Mouse (Mus musculus) cerebellum, adult 11-12 months (tissue): ENCODE data around the gene Pcsk2.

ENCODE experiments used
- DNase-seq: peaks from one replicate; pipeline ENCODE4 v3.0.0; 2022

Gene Pcsk2

DNA sequence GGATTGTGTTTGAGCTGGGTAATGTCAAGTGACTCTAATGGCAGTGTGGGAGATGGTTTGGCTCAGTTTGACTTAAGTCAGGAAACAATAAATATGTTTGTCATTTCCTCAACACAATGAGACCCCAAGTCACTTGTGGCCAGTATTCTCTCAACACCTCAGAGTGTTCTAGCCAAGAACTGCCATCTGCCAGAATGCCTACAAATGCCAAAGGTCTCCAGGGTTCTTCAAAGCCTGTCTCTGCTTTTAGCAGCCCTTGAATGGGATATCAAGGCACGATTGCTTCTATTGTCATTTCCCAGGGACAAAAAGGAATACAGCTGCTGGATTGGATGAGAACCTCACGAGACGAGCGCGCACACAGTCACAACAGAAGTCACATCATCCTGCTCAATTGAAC is 100.0 kb downstream of the Pcsk2 start:
- peak; percentile 54 for DNase-seq

GRCm38 (mm10) chr2:143654621-143655020 is 108.7 kb downstream of the Pcsk2 start:
- DNase-seq, result no peak

DNA sequence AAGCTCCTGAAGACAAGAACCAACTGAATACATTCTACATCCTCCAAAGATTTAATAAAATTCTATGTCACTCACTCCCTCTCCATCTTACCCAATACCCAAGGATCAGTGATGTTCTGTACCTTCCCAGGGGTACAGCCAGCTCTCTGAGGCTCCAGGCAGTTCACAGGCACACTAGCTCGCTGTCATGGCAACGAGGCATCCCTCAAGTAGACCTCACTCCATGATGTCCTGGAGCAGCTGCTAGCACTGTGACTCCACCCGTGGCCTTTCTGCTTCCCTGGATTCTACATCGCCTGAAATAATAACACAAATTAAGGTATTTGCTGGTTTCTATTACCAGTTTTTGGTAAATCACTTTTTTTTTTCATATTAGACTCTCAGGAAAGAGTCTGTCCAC is 111.0 kb downstream of the Pcsk2 start:
- peak; percentile 54 for DNase-seq

- no peak for DNase-seq
Observed at GRCm38 (mm10) chr2:143666785-143667184, 120.8 kb downstream of the Pcsk2 start.

DNA sequence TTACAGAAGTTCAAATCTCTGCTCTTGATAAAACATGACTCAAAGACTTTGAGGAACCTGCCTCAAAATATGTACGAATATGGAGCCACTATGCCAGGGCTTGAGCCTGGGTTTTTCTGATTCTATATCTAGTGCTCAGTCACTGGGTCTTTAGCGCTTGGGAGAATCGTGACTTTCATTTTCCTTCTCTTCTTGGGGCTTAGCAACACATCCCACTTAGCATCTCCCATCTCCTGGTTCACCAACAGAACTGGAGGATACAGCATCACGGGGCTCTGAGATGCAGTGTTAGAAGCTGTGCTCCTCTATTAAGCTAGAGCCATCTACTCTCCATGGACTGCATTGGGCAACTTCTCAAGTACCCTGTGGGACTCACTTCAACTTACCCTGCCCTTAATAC is 131.9 kb downstream of the Pcsk2 start:
- DNase-seq, result no peak

- DNase-seq, result no peak
Observed at GRCm38 (mm10) chr2:143679513-143679912, 133.6 kb downstream of the Pcsk2 start.

- peak; percentile 64 for DNase-seq
Observed at GRCm38 (mm10) chr2:143681873-143682555, 136.1 kb downstream of the Pcsk2 start.

DNA sequence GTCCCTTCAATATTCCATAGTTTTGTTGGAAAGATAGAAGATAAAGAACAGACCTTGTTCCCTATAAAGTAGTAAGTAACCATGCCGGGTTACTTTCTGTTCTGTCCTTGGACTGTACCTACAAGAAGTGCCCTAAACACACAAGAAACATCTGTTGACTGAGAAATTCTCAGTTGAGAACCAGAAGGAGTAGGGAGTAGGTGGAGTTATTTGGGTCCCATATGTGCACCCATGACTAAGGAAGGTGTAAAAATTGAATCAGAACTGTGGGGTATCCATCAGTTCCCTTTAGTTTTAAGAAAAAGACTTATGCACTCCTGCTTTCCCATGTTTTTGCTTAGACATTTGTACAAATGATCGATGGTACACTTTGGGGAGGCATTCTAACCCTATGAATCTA is 137.6 kb downstream of the Pcsk2 start:
- DNase-seq, result no peak

DNA sequence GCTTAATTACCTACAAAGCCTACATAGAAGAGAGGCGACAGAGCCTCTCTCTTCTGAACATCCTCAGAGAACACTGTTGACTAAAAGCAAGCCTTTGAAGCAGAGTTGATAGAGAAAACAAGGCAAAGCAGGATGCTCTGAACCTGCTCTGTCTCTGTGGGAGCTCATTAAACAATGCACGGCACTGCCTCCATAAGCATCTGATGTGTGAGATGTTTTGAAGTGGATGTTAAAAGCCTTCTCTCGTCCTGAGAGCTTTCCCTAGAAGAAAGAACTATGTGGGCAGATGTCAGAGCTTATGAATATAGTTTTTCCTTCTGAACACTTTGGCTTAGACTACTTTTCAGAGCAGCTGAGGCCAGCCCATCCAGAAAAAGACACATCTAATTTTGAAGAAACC is 145.3 kb downstream of the Pcsk2 start:
- DNase-seq, result no peak

GRCm38 (mm10) chr2:143696026-143696557 is 150.1 kb downstream of the Pcsk2 start:
- no peak for DNase-seq

DNA sequence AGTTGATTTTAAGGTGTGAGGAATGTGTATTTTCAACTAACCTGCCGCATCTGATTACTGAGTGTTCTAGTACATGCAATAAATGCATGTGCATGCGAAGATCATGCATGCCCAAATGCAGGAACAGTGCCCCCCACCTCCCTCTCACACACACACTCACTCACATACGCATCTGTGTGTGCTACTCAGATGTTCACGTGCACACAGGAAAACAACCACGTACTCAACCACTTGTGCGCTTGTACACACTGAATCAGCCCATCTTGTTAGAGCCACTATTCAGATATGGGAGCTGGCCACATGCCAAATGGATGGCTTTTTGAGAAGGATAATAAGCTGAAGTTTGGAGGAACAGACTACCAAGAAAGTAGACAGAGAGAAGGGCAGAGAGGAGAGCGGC is 150.7 kb downstream of the Pcsk2 start:
- DNase-seq, result no peak

- DNase-seq, result peak; percentile 89
Observed at GRCm38 (mm10) chr2:143701141-143701540, 155.2 kb downstream of the Pcsk2 start.

DNA sequence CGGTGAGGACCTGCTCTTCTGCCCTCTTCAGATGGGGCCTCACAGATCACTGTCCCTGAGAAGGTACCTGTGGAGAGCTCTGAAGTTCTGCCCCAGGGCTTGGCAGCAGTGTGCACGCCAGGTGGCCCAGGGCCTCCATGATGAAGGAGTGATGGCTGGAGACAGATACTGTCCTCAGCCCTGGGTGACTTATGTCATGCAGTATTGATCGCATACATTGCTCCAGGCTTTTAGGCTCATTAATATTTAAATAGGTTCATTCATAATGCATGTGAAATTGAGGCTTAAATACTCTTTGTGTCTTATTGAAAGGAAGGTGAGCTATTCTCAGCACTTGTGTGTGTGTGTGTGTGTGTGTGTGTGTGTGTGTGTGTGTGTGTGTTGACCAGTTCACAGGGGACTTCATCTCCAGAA is 157.0 kb downstream of the Pcsk2 start:
- DNase-seq, result no peak

DNA sequence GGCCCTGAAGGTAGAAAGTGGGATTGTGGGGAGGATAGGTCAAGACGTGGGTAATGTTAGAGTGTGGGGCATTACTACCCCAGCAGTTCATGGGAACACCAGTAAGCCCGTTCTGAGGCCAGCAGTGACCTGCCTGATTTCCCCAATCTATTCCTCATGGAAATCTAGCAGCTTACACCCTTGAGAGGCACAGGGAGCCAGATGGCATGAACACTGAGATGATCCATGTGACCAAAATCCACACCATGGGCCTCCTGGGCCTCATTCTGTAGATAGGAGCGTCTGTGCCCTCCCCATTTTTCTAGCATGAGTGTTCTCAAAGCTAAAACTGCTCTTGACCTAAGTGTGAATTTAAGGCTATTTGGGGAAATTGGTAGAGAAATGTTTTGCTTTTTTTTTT is 162.2 kb downstream of the Pcsk2 start:
- peak; percentile 52 for DNase-seq

- DNase-seq, result no peak
Observed at GRCm38 (mm10) chr2:143709249-143709648, 163.3 kb downstream of the Pcsk2 start.

GRCm38 (mm10) chr2:143709979-143710378 is 164.0 kb downstream of the Pcsk2 start:
- DNase-seq, result no peak

DNA sequence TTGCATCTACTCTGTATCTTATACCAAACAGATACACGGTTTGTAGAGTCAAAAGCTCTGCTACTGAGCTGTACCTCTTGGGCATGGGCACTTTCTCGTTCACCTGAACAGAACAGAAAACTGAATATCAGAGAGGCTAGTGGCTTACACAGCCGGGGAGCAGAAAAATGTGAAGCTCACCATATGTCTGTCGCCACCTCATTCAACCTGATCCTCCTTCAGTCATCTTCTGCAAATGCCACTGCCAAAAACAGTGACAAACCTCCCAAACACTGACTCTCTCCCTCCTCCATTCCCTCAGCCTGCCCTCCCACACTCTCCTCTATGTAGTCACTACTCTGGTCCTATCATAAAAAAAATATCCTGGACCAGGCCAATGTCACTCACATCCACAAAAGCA is 165.9 kb downstream of the Pcsk2 start:
- peak; percentile 69 for DNase-seq

DNA sequence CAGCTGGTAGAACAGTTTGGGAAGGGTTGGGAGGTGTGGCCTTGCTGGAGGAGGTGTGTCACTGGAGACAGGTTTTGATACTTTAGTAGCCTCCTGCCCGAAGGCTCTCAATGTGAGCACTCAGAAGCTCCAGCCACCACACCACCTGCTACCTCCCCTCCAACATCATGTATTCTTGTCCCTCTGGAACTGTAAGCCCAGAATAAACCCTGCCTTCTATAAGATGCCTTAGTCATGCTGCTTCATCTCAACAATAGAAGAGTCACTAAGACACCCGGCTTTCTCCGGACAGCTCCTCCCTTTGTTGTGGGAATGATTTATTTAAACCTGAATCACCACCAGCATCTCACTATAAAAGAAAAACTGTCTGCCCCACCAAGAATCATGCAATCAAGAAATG is 166.9 kb downstream of the Pcsk2 start:
- DNase-seq, result no peak

GRCm38 (mm10) chr2:143713902-143714301 is 167.9 kb downstream of the Pcsk2 start:
- DNase-seq, result no peak

GRCm38 (mm10) chr2:143715110-143715509 is 169.2 kb downstream of the Pcsk2 start:
- DNase-seq, result no peak

DNA sequence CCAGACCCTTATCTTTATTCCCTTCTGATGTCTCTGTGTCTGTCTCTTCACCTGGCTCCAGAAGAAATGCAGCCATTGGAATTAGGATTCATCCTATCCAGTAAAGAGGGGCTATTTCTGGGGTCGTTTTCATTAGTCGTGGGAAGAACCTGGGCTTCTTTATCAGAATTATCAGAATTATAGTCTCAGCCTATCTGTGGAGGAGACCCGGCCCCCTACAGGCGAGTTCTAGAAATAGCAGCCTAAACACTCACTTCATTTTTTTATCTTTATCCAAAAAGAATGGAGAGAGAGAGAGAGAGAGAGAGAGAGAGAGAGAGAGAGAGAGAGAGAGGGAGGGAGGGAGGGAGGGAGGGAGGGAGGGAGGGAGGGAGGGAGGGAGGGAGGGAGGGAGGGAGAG is 177.3 kb downstream of the Pcsk2 start:
- no peak for DNase-seq

DNA sequence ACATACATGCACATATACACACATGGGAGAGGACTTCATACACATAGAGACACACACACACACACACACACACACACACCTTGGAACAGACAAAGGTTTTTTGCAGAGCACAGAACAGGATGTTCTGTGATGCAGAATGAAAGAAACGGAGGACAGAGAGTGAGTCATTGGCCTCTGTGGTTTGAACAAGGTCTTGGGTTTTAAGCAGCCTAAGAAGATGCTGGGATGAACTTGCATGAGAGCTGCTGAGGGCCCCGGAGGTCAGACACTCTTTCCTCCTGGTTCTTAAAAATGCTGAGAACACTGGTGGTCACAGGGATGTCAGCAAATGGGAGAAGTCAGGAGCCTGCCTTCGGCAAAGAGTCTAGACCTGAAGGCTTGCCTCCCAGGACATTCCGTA is 178.1 kb downstream of the Pcsk2 start:
- no peak for DNase-seq

- no peak for DNase-seq
Observed at GRCm38 (mm10) chr2:143724720-143725119, 178.8 kb downstream of the Pcsk2 start.

DNA sequence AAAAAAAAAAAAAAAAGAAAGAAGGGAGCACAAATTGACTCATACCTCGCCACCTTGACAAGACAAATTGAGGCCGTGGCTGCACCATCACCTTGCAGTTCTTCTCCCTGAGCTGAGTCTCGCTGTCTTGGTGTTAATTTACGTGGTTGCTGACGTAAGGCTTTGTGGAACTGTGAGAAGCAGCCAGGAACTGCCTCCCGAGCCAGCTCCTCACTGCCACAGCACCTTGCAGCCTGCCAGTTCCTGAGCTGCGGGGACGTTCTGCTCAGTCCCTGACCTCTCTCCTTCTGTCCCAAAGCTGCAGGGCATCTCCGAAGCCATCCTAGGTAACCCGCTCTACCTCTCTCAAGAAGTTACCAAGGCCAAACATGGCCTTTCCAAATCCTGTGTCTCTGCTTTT is 186.5 kb downstream of the Pcsk2 start:
- DNase-seq, result peak; percentile 83

- no peak for DNase-seq
Observed at GRCm38 (mm10) chr2:143735442-143735841, 189.5 kb downstream of the Pcsk2 start.
